Mouse (Mus musculus) heart, adult 9 months (tissue): ENCODE data around the gene Rgcc.

Experiments
- DNase-seq, 2 experiments: peaks; one replicate each; pipeline ENCODE4 v3.0.0; 2022; ENCODE audit warnings: low spot score in 2 of 2

The Rgcc gene

DNA sequence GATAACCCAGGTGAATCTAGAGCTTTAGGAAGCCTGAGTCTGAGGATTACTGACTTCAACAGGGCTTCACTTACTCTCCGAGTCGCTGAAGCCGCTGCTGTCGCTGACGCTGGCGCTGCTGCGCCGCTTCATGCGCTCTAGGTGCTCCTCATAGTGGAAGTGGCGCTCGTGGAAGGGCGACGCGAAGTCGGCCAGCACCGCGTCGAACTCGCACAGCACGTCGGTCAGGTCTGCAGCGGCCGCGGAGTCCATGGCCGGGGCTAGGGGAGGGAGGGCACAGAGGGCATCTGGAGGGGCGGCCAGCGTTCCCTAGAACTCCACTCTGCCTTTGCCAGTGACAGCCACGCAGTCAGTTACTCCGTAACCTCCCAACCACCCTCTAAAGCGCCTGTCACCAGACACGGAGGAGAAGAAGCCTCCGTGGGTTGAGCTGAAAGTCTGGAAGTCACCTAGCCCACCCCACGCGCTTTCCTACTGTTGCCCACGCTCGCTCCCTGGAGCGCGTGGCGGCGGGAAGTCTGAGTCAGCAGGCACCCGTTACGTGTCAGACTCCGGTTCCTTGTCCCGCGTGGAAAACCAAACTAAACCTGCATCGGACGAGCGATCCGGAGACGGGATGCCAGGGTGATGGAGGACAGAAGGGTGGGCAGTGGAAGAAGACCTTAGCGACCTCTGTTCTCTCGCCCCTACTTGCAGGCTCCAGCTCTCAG, 649 bp downstream of the Rgcc start:
- DNase-seq, result no peak

DNA sequence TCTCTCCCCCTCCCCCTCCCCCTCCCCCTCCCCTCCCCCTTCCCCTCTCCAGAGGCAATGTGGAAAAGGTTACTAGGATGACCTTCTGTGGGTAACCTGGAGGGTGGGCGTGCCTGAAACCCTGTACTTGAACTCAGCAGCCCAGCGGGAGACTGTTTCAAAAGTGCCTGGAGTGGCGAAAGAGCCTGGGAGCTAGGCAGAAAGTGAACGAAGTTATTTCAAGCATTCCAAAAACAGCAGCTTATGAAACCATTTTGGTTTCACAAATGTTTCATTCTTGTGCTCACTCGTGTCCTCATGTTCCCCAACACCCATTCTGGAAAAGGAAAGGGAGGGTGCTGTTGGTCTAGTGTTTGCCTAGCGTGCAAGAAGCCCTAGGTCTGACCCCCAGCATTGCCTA, 1.6 kb downstream of the Rgcc start:
- DNase-seq, result no peak

DNA sequence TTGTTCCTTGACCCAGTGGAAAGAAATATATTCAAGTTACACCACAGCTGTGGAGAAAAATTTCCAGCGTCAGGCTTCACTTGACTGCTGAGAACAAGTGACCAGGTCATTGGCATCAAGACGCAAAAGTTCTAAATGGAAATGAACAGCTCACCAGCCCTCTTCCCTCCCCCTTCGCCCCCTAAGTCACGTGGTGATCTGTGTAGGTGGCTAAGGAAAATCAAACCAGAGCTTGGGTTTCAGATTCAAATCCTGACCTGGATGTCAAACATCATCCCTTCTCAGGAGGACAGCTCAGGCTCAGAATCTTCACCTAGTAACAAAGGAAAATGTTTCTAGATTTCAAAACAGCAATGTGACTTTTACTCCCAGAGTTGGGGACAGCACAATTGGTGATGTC, 2.2 kb downstream of the Rgcc start:
- no peak for DNase-seq

DNA sequence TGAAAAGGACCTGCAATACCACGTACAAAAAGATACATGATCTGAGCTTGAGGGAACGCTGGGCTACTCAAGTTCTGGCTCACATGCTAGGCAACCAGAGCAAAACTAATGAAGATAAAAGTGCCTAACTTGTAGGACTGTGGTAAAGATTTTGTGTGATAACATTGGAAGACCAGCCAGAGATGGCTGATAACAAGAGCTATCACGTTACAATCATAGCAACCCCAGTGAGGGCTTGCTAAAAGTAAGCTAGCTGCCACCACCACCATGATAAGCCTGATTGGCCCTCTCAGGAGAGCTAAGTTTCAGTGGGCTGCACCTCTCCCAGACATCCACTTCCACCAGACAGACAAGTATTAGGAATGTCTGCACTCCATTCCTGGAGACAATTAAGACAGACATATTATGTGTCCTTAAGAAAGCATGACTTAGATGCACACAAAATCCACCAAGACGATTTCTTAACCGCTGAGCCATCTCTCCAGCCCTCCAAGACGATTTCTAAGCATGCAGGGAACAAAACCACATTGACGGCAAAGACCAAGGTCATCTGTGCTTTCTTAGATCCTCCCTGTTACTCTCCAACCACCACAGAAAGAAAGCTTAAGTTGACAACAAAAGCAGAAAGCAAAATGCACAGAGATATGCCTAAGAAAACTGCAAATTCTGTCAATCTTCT, 3.0 kb downstream of the Rgcc start:
- DNase-seq, result no peak

DNA sequence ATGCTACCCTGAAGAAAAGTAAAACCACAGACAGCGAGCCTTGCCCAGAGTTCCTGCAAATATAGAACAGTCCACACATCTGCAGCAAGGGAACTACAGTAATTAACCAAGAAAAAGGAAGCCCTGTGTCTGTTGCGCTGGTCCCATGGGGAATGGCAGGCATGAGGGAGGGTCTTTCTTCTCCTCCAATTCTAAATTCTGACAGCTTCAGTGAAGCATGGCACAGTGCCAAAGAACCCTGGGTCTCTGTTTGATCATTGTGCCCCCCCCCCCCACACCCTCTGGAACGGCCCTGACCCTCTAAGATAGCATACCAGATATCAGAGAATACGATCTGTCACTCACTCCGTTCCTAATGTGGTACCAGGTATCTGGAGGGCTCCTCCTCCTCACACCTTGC, 4.6 kb downstream of the Rgcc start:
- DNase-seq, result no peak

DNA sequence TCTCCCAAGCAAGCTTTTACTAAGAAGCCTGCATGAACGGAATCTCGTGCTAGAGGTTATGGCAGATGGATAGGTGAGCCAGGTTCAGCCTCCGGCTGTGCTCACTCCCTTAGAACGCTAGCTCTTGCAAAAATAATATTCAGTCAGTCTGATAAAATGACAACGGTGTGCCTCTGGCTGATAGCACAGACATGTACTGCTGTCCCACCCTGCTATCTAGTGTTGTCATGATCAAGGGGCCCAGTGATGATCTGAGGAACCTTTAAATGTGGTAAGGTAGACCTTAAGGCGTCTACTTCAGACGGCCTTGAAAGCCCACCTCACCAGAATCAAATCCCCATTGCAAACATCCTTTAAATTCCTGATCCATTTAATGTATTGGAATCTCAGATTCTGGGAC, 5.2 kb downstream of the Rgcc start:
- no peak for DNase-seq

DNA sequence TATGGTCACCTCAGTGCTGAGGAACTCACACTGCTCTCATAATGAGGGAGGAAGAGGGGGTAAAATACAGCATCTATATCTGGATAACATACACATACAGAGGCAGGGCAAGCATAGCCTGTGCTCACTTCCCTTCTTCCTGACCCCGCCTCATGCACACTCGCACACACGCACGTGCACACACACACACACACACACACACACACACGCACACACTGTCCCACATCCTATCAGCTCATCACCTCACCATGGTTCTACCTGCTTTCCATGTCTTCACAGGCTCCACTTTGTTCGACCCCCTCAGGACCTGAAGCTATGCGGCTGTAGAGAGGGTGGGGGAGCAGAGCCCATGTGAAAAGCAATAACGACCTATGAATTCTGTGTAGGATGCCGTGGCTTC, 5.9 kb downstream of the Rgcc start:
- DNase-seq, result no peak

DNA sequence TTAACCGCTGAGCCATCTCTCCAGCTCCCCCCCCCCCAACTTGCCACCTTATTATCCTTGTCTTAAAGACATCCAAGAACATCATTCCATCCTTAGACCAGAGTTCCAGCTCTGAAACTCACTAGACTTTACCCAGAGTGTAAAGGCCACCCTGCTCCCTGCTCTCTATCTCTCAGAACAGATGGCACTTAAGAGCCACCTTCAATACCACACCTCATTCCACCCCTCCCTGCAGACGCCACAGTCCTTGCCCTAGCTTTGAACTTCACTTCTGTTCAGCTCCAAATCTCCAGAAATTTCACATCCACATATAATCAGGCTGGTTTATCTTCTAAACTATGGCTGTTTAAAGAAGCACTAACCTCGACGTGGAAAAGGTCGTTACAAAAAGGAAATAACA, 6.5 kb downstream of the Rgcc start:
- DNase-seq, result no peak

DNA sequence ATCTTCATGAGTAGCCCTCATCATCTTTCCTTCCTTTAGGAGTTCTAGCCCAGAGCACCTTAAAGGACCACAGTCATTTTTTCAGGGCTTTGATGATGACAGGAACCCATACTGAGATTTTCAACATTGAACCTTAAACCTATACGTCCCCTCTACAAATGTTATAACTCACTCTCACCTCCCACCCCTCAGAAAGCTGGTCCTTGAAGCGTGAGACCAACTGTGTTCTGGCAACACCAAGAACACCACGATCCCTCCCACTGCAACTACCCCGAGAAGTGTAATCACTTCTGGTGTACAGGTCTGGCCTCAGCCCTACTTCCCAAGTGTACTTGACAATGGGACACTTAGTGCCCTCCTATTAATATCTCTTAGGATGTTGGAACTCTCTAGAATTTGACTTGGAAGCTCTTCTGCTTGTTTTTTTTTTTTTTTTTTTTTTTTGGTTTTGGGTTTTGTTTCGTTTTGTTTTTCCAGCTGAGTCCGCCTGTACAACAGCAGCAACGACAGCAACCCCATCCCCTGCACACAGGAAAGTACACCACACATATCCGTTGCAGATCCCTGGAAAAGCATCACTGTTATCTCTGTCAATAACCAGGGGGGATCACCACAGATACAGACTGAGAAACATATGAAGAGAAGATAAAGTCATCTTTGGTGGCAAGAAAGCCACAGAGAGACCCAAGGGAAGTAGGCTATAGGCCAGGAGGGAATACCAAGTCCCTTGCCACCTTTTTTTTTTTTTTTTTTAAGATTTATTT, 7.2 kb downstream of the Rgcc start:
- DNase-seq, result no peak

DNA sequence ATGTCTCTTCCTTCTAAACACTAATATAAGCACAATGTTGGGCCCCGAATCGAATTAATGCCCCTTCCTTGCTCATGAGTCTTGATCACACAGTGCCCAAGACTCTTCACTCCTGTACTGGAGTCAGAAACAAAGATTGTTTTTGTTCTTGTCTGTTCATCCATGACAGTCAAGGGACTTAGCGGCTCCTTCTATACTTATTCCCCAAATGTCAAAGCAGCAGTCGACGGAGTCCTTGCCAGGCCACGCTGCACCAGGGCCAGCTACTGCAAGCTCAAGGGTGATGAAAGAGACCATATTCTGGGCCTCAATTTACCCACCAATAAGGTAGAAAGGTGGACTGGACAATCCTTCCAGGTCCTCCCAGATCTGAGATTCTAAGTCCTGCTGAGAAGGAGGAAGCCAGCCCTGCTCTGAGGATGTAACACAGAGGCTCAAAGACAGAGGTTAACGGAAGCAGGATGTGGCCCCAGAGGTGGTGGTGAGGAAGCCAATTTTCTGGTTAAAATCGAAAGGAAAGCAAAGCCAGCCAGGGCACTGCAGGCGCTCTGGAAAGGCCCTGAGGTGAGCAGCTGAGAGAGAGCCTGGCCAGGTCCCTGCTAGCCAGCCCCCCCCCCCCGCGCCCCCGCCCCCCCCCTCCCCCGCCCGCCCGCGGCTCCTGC, 8.2 kb downstream of the Rgcc start:
- peak; percentile 51 to 78 for DNase-seq

DNA sequence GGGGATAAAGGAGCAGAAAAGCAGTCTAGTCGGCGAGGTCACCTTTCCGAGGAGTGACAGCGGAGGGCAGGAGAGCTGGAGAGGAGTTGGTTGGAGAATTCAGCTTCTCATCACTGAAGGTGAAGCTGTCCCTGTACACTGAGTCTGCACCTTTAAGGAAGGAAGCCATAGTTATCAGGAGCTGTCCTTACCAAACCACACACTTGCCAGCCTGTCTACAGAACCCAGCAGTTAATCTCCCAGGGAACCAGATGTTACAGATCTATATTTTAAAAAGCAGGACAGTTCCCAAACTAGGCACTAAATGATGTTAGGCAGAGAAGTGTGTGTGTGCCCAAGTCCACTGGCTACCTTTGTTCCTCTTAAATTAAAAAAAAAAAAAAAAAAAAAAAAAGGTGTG, 9.8 kb downstream of the Rgcc start:
- no peak for DNase-seq

DNA sequence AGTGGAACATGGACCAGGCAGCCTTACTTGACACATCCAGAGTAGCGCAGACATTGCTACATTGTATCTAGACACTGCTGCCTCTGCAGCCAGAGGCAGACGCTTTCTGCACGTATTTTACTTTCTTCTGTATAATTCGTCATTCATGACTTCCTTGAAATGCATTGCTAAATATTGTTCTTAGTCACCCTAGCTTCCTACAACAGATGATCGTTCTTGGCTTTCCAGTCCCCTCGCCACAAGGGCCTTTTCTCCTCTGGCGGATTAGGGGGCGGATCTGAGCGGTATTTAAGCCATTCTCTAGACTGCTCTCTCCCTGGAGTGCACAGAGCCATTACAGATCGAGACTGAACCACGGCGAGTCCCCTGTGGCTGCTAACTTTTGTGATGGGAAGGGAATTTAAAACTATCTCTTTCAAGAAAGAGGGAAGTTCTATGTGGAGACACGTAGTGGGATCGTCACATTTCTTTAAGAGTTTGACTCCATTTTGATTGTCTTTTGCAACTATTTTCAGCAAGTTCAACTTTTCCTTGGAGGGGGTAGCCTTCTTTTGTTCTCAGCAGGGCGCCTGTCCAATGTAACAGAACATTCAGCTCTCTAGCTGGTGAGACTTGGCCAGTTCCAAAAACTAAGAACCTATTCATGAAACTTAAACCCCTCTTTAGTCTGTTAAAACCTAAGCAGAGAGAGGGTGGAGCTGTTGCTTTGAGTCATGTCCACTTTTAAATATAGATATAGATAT, 10.6 kb downstream of the Rgcc start:
- DNase-seq, result no peak

DNA sequence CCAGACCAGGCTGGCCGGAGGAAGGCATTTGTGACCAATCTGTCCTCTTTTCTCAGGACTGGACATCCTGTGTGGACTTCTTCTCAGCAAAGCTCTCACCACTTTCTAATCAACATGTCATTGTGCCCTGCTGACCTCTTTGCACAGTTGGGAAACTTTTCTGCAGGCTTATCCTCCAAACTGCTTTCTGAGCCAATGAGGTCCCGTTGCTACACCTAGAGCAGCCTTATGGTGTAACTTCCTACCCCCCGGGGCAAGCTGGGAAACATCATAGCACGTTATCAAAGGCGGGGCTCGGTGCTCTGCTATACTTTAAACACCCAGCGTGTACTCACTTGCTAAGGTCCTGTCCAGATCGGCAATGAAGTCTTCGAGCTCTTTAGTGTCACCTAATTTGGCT, 11.5 kb downstream of the Rgcc start:
- no peak for DNase-seq

DNA sequence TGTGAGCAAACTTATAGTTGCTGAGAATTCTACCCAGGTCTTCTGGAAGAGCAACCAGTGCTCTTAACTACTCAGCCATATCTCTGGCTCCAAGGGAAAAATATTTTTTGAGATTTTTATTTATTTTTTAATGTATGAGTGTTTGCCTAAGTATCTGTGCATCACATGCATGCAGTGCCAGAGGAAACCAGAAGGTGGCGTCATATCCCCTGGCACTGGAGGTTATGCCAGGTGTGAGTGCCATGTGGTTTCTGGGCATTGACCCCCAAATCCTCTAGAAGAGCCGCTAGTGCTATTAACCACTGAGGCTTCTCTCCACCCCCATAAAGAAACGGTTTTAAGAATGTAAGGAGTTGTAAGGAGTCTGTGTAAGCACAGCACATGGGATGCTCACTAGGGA, 13.2 kb downstream of the Rgcc start:
- DNase-seq, result no peak

DNA sequence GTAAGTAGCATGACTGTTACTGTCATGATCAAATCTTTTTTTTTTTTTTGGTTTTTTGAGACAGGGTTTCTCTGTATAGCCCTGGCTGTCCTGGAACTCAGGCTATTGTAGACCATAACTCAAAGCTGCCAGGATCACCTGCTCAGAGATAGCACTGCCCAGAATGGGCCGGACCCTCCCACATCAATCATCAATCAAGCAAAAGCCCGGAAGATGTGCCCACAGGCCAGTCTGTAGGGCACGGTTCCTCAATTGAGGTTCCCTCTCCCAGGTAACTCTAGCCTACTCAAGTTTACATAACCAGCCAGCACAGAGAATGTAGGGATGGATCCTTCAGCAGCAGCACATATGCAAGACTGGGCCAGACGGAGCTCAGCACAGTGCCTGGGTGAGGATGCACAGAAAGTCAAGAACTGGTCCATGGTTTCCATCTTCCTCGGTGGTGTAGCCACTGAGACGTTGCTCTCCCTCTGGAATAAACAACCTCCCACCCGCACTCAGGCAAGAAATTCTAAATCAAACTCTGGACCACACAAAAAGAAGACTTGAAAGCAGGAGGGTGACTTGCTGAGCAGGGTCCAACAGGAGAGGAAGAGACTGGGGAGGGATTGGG, 14.1 kb downstream of the Rgcc start:
- no peak for DNase-seq

DNA sequence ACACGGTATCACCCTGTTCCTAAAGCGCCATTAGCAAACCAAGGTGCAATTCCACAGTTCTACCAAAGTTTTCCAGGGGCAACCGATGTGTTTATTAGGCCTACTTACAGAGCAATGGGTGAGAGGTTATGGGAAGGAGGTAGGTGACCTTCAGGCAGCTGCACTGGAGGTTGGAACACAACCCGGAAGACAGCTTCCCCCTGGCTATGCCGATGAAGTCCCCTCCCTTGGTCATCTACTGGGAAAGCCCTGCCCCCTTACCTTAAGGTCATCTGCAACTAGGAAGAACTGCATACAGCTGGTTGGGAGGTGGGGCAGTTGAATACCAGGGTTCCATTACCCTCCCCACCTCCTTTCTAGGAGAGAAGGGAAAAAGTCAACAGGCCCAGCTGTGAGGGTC, 15.9 kb downstream of the Rgcc start:
- no peak for DNase-seq

DNA sequence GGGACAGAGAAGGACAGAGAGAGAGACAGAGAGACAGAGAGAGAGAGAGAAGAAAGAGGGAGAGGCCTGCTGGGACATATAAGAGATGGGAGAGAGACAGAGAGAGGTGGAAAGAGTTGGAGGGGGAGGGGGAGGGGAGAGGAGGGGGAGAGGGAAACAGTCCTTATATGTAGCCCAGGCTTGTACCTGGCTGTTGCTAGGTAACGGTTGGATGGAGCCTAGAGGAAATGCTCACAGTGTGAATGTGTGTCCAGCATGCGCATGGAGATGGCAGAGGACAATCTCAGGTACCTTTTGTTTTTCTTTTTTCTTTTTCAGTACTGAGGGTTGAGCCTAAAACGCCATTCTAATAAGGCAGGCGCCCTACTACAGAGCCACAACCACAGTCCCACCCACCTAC, 16.8 kb downstream of the Rgcc start:
- DNase-seq, result no peak

DNA sequence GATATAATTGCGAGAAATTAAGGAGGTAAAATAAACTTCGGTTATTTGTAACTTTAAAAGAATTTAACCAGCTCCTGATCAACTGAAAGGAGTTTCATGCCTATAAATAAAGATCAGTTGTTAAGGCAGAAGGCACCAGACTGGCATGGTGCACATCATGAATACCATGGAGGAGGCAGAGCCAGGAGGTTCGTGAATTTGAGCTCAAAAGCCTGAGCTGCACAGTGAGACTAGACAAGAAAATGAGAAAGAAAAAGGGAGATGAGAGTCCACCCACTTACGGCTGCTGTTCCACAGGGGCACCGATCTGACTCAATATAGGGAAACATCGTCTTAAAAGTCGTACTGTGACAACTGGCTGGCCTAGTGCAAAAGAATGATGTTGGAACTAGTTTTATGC, 17.5 kb downstream of the Rgcc start:
- DNase-seq, result no peak

DNA sequence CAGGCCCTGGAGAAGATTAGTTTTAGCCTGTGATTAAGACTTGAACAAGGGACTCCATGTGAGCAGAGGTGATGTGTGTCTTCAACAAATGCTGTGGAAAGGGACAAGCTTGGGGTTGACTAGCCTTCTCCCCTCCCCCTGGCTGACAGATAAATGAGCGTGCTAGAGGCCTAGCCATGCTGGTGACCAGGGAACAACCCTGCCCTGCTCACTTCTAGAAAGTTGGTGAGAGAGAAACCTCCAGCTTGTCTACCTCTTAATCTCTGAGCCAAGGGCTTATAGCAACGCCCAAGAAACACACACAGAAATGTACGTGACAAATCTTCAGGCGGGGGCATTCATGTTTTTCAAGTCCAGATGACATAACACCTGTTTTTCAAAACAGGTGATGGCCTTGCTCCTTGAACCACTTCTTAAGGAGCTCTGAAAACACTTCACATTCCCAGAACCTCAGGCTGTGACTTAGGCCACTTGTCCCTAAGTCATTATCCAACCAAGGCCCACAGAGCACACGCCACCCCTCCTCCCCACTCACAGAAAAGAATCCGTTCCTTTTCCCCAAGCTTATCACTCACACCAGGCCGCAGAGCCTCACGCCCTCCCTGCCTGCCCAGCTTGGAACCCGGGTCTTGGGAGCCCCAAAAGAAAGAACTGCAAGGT, 19.4 kb downstream of the Rgcc start:
- DNase-seq, result no peak

DNA sequence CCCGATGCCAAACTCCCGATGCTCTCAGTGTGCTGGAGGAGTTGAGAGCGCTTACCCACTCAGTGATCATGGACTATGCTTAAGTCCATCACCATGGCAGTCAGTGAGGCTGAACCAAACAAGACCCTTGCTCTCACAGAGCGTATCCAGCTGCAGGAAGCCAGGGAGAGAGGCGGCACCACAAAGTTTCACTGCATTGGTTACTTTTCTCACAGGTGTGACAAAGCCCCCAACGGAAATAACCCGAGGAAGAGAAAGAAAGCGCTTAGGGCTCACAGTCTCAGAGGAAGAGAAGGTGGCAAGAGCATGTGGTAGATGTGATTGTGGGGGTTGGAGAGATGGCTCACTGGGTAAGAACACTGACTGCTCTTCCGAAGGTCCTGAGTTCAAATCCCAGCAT, 21.0 kb downstream of the Rgcc start:
- no peak for DNase-seq

DNA sequence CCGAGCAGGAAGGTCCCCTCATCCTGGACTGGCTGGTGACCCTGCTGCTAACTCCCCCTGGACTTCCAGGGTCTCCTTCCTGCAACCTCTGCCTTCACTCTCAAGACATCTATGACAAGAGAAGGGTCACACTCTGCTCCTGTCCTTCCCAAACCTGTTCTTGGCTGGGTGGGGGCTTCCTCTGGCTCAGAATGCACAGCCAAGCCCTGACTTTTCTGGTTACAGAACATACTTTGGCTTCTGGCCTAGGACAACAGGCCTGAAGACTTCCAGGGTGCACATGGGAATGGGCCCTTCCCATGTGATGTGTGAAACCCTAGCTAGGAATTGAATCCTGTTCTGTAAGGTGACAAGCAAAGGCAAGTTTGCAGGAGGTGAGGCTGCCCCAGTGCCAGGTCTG, 22.0 kb downstream of the Rgcc start:
- DNase-seq, result peak in 1 of 2 experiments; percentile 70
